In genomic region chr13:67399183-67399903, GRCm38 (mm10) we compare ENCODE assay signal across 8 mouse cellular contexts. TPM values are rescaled to one million over a fixed set of nuclear protein-coding genes. Genes with fewer than 3 reads are reported as not detected.
DNase-seq lines count a peak whose midpoint lies in the region; ATAC-seq and TF ChIP-seq lines count a peak whose summit lies in the region.
"Not testable (repeated sequence)": the region's sequence is repeated elsewhere in the genome, so short reads cannot be mapped to it uniquely, and the experiment has no call there.

Zfp429 (minus strand) TSS chr13:67399819.

- peak within 1 kb of the TSS; percentile 69 for H3K27ac ChIP-seq in bone marrow, adult 2 months (ENCODE audit: control insufficient read depth, insufficient read depth, low read depth, low read length, poor library complexity)
- H3K27ac ChIP-seq in embryonic facial prominence, embryonic 15.5 days (replicated peaks) = 0 out of 2 replicates have a peak within 1 kb of the TSS, but pooled peaks have one; percentile 29
- H3K27ac ChIP-seq in limb, embryonic 12.5 days; midbrain, embryonic 13.5 days: not testable (repeated sequence)

- H3K4me2 ChIP-seq in embryonic facial prominence, embryonic 15.5 days (replicated peaks) = peak within 1 kb of the TSS; percentile 50
- peak within 1 kb of the TSS; percentile 55 for H3K4me2 ChIP-seq in limb, embryonic 12.5 days
- peak within 1 kb of the TSS; percentile 64 for H3K4me2 ChIP-seq in midbrain, embryonic 13.5 days (replicated peaks)

- TF ChIP-seq CTCF in bone marrow, adult 2 months (IDR thresholded peaks at IDR 0.05; ENCODE audit: control insufficient read depth, insufficient read depth, low read length) = not testable (repeated sequence)

- H3K27me3 ChIP-seq in embryonic facial prominence, embryonic 15.5 days; limb, embryonic 12.5 days; midbrain, embryonic 13.5 days: not testable (repeated sequence)

- DNase-seq in 3134 (ENCODE audit: extremely low read depth, insufficient read length, low spot score) = peak; percentile 57
- peak; percentile 84 for DNase-seq in heart, adult 8-10 months (ENCODE audit: low spot score)
- peak; percentile 69 to 77 for DNase-seq in kidney, adult 8-10 months
- peak; percentile 55 for DNase-seq in spleen, adult 12 weeks (ENCODE audit: low spot score)

- TF ChIP-seq POLR2A in bone marrow, adult 2 months (IDR thresholded peaks at IDR 0.05; ENCODE audit: borderline replicate concordance, control insufficient read depth, low read depth, low read length) = not testable (repeated sequence)

- peak within 1 kb of the TSS; percentile 82 for H3K4me3 ChIP-seq in bone marrow, adult 2 months (replicated peaks; ENCODE audit: control insufficient read depth, low read depth, low read length)
- H3K4me3 ChIP-seq in embryonic facial prominence, embryonic 15.5 days (replicated peaks) = peak within 1 kb of the TSS; percentile 58
- H3K4me3 ChIP-seq in limb, embryonic 12.5 days (replicated peaks) = peak within 1 kb of the TSS; percentile 53
- peak within 1 kb of the TSS; percentile 62 for H3K4me3 ChIP-seq in midbrain, embryonic 13.5 days (replicated peaks)

- not testable (repeated sequence) for H3K9me3 ChIP-seq in embryonic facial prominence, embryonic 15.5 days (replicated peaks); limb, embryonic 12.5 days; midbrain, embryonic 13.5 days

- ATAC-seq in embryonic facial prominence, embryonic 15.5 days (ENCODE audit: insufficient number of reproducible peaks, low FRiP score, low TSS enrichment, low read depth) = peak; percentile 88
- peak; percentile 96 for ATAC-seq in limb, embryonic 12.5 days (ENCODE audit: insufficient number of reproducible peaks, insufficient read depth, low FRiP score, low TSS enrichment, low read depth)
- peak; percentile 97 for ATAC-seq in midbrain, embryonic 13.5 days

- not testable (repeated sequence) for H3K36me3 ChIP-seq in embryonic facial prominence, embryonic 15.5 days; limb, embryonic 12.5 days; midbrain, embryonic 13.5 days

- H3K9ac ChIP-seq in embryonic facial prominence, embryonic 15.5 days = peak within 1 kb of the TSS; percentile 21
- peak within 1 kb of the TSS; percentile 44 for H3K9ac ChIP-seq in limb, embryonic 12.5 days (replicated peaks)
- peak within 1 kb of the TSS; percentile 67 for H3K9ac ChIP-seq in midbrain, embryonic 13.5 days (replicated peaks)

- not testable (repeated sequence) for H3K4me1 ChIP-seq in bone marrow, adult 2 months (ENCODE audit: control insufficient read depth, insufficient read depth, low read length); embryonic facial prominence, embryonic 15.5 days; limb, embryonic 12.5 days (replicated peaks); midbrain, embryonic 13.5 days (replicated peaks)

- WGBS in bone marrow, adult 2 months = 4% methylated on average over 16 of the region's 16 CpGs
- 3% methylated on average over 16 of the region's 16 CpGs for WGBS in embryonic facial prominence, embryonic 15.5 days
- WGBS in limb, embryonic 12.5 days = 2% methylated on average over 16 of the region's 16 CpGs
- 4% methylated on average over 14 of the region's 16 CpGs for WGBS in midbrain, embryonic 13.5 days

RNA-seq across cellular contexts. Expression of gene Zfp429, which starts in this region (rescaled TPM):
- polyA plus RNA-seq in bone marrow, adult 2 months (2011; ENCODE audit: insufficient read depth, insufficient read length, low replicate concordance, missing spikeins) = 3.2 and 13.3 TPM in 2 replicates
- polyA plus RNA-seq in embryonic facial prominence, embryonic 15.5 days (2015; fragmentation: Nextera tagmentation; extraction: Ambion mirVana) = 6.1 and 7.2 TPM in 2 replicates
- total RNA-seq in heart, adult 8-10 months (2022) = 1 to 10 TPM; 1.3 to 3.5 (median 1.8) TPM
- 4.9 and 5.1 TPM in 2 replicates for polyA plus RNA-seq in limb, embryonic 12.5 days (2016; fragmentation: Nextera tagmentation; extraction: Ambion mirVana)
- 4.0 and 5.2 TPM in 2 replicates for polyA plus RNA-seq in midbrain, embryonic 13.5 days (2015; fragmentation: Nextera tagmentation; extraction: Ambion mirVana)
